Mouse (Mus musculus) liver, adult 2 months (tissue): ENCODE data around the gene Evpl.

Source experiments
- CTCF ChIP-seq: fragments of 200-500 bp; IDR thresholded peaks from 2 replicates; pipeline ENCODE4 v1.5.1; 2011; ENCODE audit warnings: low read depth, low read length, control low read depth
- POLR2A ChIP-seq: fragments of 200-500 bp; IDR thresholded peaks from 2 replicates; pipeline ENCODE4 v1.6.1; 2011; ENCODE audit warnings: low read length, control low read depth; ENCODE audit not compliant: insufficient read depth; ENCODE audit errors: extremely low read depth

- TF ChIP-seq POLR2A: no peak
- TF ChIP-seq CTCF: no peak
These were observed 31.7 kb upstream of the Evpl start for GRCm38 (mm10) chr11:116269560-116269959.
